Mouse (Mus musculus): ENCODE data around the gene St6gal1.

DNA sequence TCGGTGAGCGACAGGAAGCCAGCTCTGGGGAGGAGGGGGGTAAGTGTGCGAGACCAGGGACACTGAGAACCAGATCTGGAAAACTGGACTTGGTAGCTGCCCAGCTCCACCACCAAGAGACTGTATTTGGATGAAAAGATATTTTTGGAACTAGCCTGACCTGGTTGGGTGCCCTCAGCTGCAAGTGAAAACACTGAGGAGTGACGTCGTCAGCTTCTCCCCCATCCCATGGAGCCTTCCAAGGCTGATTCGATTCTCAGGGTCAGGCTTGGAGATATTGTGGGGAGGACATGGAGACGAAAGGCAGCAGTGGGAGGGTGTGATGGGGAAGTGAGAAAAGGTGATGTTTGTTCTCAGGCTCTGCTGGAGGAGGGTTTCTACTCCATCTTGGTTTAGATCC, 8.2 kb downstream of the St6gal1 start:
- TF ChIP-seq CTCF (IDR thresholded peaks at IDR 0.05; ENCODE audit: low read depth) = no peak
- TF ChIP-seq EP300 (IDR thresholded peaks at IDR 0.05; ENCODE audit: low read depth) = no peak
